Mouse (Mus musculus): ENCODE results near the gene Ublcp1.

GRCm38 (mm10) chr11:44468306-44468790, 1.9 kb downstream of the Ublcp1 start:
- TF ChIP-seq GATA1 (IDR thresholded peaks at IDR 0.05; ENCODE audit: low read length) (no peak), TAL1 (IDR thresholded peaks at IDR 0.05; ENCODE audit: low read length) (no peak)

All from erythroblast, embryonic 14.5 days (primary cell).